Mouse (Mus musculus) heart, postnatal 0 days (tissue): Measurements from ENCODE around the gene Pitpnm2. TPM values are rescaled to one million over a fixed set of nuclear protein-coding genes. Genes with fewer than 3 reads are reported as not detected.

ENCODE experiments used
- ATAC-seq: fragments of 200-750 bp; cut with Nextera tagmentation; 2 replicates; pipeline ENCODE4 v1.8.0; 2017; ENCODE audit warnings: low read depth, moderate number of reproducible peaks, moderate library complexity; ENCODE audit not compliant: insufficient read depth
- DNase-seq: peaks from one replicate; pipeline ENCODE4 v3.0.0-alpha.2; 2016; ENCODE audit warnings: low spot score
- H3K27ac ChIP-seq: fragments of 300-500 bp; sonication (generic); 2 replicates; pipeline ENCODE4 v1.5.1; 2014; ENCODE audit warnings: low read depth, mild to moderate bottlenecking
- H3K27me3 ChIP-seq: fragments of 300-500 bp; sonication (generic); 2 replicates; pipeline ENCODE4 v1.6.1; 2014; ENCODE audit warnings: low read length, mixed read lengths; ENCODE audit not compliant: control insufficient read depth, insufficient read depth
- H3K36me3 ChIP-seq: fragments of 300-500 bp; sonication (generic); replicated peaks from 2 replicates; pipeline ENCODE4 v1.6.1; 2014; ENCODE audit warnings: low read length, mixed read lengths; ENCODE audit not compliant: control insufficient read depth, insufficient read depth
- H3K4me1 ChIP-seq: fragments of 300-500 bp; sonication (generic); 2 replicates; pipeline ENCODE4 v1.6.1; 2014; ENCODE audit warnings: antibody characterized with exemption; ENCODE audit not compliant: control insufficient read depth, insufficient read depth
- H3K4me2 ChIP-seq: fragments of 300-500 bp; sonication (generic); 2 replicates; pipeline ENCODE4 v1.6.1; 2014; ENCODE audit warnings: low read depth, mild to moderate bottlenecking, low read length, moderate library complexity
- H3K4me3 ChIP-seq: fragments of 300-500 bp; sonication (generic); 2 replicates; pipeline ENCODE4 v1.5.1; 2014; ENCODE audit warnings: low read depth, low read length
- H3K9ac ChIP-seq: fragments of 300-500 bp; sonication (generic); replicated peaks from 2 replicates; pipeline ENCODE4 v1.6.1; 2014; ENCODE audit warnings: low read depth, low read length, mixed read lengths
- H3K9me3 ChIP-seq: fragments of 300-500 bp; sonication (generic); replicated peaks from 2 replicates; pipeline ENCODE4 v1.6.1; 2016; ENCODE audit warnings: low read length; ENCODE audit not compliant: control insufficient read depth
- CTCF ChIP-seq: IDR thresholded peaks from 2 replicates; pipeline ENCODE4 v1.5.1; 2016; ENCODE audit warnings: antibody characterized with exemption, control low read depth, low read depth
- EP300 ChIP-seq: IDR thresholded peaks from 2 replicates; pipeline ENCODE4 v1.6.1; 2016; ENCODE audit warnings: antibody characterized with exemption, low read depth
- WGBS: fragments of 180-500 bp; shearing (Covaris S2); extraction: QIAGEN DNeasy Blood & Tissue Kit; methylation state at CpG from one replicate; pipeline ENCODE4 v1.1.7; 2014; 5-methylcytosine and 5-hydroxymethylcytosine counted together
- polyA plus RNA-seq: library from polyadenylated mRNA; unstranded; fragments of >200 nt; fragmentation: Nextera tagmentation; extraction: Ambion mirVana; gene quantifications from 2 replicates; pipeline ENCODE4 v1.2.1, GENCODE M21; 2015
- total RNA-seq: library from RNA; depleted of rRNA; stranded (reverse); fragments of >200 nt; gene quantifications from 2 replicates; pipeline ENCODE4 v1.2.3, GENCODE M21; 2014; ENCODE audit warnings: low replicate concordance

Pitpnm2 gene
- total and polyA plus RNA-seq, 2 experiments from 2014 or later: 3.2 to 17.1 TPM

- ATAC-seq (peak; percentile 34; the same call in 1 of the 2 replicates), DNase-seq (no peak)
- Histone ChIP-seq H3K27me3 (no peaks in the 10 kb centered on the region), H3K9ac (no peak overlapping the region), H3K4me3 (no peak overlapping the region), H3K9me3 (no peaks in the 10 kb centered on the region), H3K27ac (peak overlapping the region; percentile 55; the same call in 1 of the 2 replicates), H3K4me2 (no peak overlapping the region), H3K36me3 (no peaks in the 10 kb centered on the region), H3K4me1 (peaks cover 73% of the 10 kb centered on the region)
- WGBS: 40% methylated on average over 16 of the region's 16 CpGs
- no peak for TF ChIP-seq CTCF
- TF ChIP-seq EP300: no peak
These were observed 25.1 kb downstream of the Pitpnm2 start for GRCm38 (mm10) chr5:124224321-124225092.

DNA sequence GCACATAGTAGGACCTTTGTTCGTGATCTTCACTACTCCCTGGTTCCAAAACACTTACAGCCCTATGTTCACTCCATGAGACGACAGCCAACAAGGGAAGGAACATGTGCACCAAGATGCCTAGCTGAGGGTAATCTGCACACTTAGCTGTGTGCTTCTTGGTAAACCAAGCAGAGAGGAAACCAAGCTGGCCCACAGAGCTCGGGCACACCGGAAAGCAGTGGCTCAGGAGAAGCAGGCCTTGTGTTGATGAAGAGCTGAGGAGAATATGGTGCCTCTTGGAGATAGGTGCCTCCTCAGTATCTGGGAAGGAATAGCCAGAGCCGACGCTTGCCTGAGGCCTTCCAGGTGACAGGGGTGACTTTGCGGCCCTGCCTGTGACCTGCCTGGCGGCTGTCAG, 26.0 kb downstream of the Pitpnm2 start:
- Histone ChIP-seq H3K9me3 (no peaks in the 10 kb centered on the region), H3K4me3 (no peak overlapping the region), H3K4me1 (peaks cover 80% of the 10 kb centered on the region), H3K4me2 (no peak overlapping the region), H3K27me3 (no peaks in the 10 kb centered on the region), H3K36me3 (no peaks in the 10 kb centered on the region), H3K27ac (no peak overlapping the region), H3K9ac (no peak overlapping the region)
- ATAC-seq: no peak
- WGBS: 79% methylated on average over 8 of the region's 8 CpGs
- no peak for DNase-seq
- no peak for TF ChIP-seq CTCF
- no peak for TF ChIP-seq EP300

DNA sequence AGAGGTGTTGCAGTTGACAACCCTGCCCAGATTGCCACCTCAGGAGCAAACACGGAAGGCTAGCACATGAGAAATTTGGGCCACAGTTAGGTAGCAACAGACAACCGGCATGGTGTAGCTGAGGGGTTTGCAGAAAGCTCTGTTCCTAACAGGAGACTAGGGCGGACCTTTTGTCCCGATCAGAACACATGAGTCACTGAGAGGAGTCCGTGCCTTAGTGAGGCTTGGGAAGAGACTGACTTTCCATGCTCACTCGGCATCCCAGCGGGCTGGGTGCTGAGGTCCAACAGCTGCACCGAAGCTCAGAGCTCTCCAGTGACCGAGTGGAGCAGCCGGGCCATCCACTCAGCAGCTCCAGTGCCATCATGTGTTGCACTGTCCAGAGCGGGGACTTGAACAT, 26.9 kb downstream of the Pitpnm2 start:
- Histone ChIP-seq H3K4me2 (no peak overlapping the region), H3K9ac (no peak overlapping the region), H3K9me3 (no peaks in the 10 kb centered on the region), H3K4me1 (peaks cover 88% of the 10 kb centered on the region), H3K36me3 (no peaks in the 10 kb centered on the region), H3K27me3 (no peaks in the 10 kb centered on the region), H3K4me3 (no peak overlapping the region), H3K27ac (peak overlapping the region; percentile 73)
- ATAC-seq (no peak), DNase-seq (no peak)
- WGBS: 61% methylated on average over 11 of the region's 11 CpGs
- TF ChIP-seq EP300 (no peak), CTCF (no peak)

DNA sequence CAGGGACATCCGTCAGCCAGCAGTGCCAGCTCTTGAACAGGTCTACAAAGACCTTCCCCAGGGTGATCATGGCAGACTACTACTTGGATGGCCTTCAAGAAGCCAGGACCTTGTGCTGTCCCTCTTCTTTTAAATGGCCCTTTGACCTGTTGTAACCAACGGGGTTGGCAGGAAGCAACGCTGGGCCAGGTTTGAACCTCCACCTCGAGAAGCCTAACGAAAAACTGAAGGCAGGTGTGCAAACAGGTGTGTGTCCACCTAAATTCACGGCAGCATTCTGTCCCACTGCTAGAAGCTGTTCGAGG, 27.9 kb downstream of the Pitpnm2 start:
- WGBS: 56% methylated on average over 7 of the region's 7 CpGs
- ATAC-seq (no peak), DNase-seq (no peak)
- no peaks in the 10 kb centered on the region for H3K9me3 ChIP-seq
- H3K9ac ChIP-seq: no peak overlapping the region
- no peak overlapping the region for H3K4me3 ChIP-seq
- H3K4me2 ChIP-seq: no peak overlapping the region
- no peaks in the 10 kb centered on the region for H3K36me3 ChIP-seq
- peaks cover 84% of the 10 kb centered on the region for H3K4me1 ChIP-seq
- TF ChIP-seq EP300 (no peak), CTCF (no peak)
- H3K27me3 ChIP-seq: no peaks in the 10 kb centered on the region
- peak overlapping the region; percentile 73 for H3K27ac ChIP-seq

DNA sequence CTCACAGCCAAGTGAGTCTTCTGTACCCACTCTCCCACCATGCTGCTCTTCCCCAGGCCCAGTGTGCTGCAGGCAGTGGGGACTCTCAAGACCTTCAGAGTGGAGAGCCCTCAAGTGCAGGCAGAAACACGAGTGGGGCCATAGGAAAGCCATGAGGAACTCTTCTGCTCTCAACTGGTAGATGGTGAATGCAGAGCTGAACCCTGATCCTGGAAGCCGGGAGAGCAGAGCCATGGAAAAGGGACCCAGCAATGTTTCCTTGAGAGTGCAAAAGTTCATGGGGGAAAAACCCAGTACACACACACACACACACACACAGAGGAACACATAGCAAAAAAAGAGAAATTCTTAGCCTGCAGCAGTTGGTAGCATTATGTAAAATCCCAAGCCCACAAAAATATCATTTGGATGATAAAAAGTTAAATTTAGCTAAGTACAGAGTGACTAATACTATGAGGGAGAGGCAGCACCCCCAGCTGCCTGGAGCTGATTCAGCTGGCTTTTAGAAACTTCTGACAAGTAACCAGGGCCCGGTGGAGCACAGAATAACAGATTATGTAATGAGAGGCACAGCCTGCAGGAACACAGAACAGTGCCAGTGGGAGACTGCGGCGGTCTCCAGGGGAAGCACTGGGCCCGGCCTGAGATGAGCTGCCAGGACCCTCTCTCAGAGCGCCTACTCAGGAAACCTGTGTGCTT, 28.4 kb downstream of the Pitpnm2 start:
- ATAC-seq: peak; percentile 59
- peak; percentile 90 for DNase-seq
- Histone ChIP-seq H3K27me3 (no peaks in the 10 kb centered on the region), H3K9me3 (no peaks in the 10 kb centered on the region), H3K27ac (peak overlapping the region; percentile 73), H3K4me3 (no peak overlapping the region), H3K4me2 (no peak overlapping the region), H3K36me3 (no peaks in the 10 kb centered on the region), H3K4me1 (peaks cover 80% of the 10 kb centered on the region), H3K9ac (no peak overlapping the region)
- 14% methylated on average over 7 of the region's 7 CpGs for WGBS
- TF ChIP-seq EP300 (0 out of 2 replicates have a peak, but pooled peaks have one; percentile 26), CTCF (peak; percentile 17; the same call in 1 of the 2 replicates)
